Mouse (Mus musculus) limb, embryonic 14.5 days (tissue): Measurements from ENCODE around the gene Olig3. TPM values are rescaled to one million over a fixed set of nuclear protein-coding genes. Genes with fewer than 3 reads are reported as not detected.
"Not testable (repeated sequence)": the region's sequence is repeated elsewhere in the genome, so short reads cannot be mapped to it uniquely, and the experiment has no call there.

Source experiments
- ATAC-seq: fragments of 200-750 bp; cut with Nextera tagmentation; 2 replicates; pipeline ENCODE4 v1.8.0; 2017; ENCODE audit warnings: low read depth, moderate number of reproducible peaks, moderate TSS enrichment; ENCODE audit not compliant: low FRiP score
- DNase-seq: peaks from one replicate; pipeline ENCODE4 v3.0.0-alpha.2; 2015; ENCODE audit warnings: low spot score
- H3K27ac ChIP-seq: fragments of 300-500 bp; sonication (generic); replicated peaks from 2 replicates; pipeline ENCODE4 v1.5.1; 2014; ENCODE audit warnings: low read depth, mild to moderate bottlenecking, low read length, moderate library complexity, mixed read lengths
- H3K27me3 ChIP-seq: fragments of 300-500 bp; sonication (generic); 2 replicates; pipeline ENCODE4 v1.6.1; 2014; ENCODE audit warnings: low read length, mixed read lengths; ENCODE audit not compliant: control insufficient read depth, insufficient read depth
- H3K36me3 ChIP-seq: fragments of 300-500 bp; sonication (generic); 2 replicates; pipeline ENCODE4 v1.6.1; 2014; ENCODE audit warnings: mild to moderate bottlenecking, low read length, moderate library complexity, mixed read lengths; ENCODE audit not compliant: control insufficient read depth, insufficient read depth
- H3K4me1 ChIP-seq: fragments of 300-500 bp; sonication (generic); 2 replicates; pipeline ENCODE4 v1.6.1; 2014; ENCODE audit warnings: antibody characterized with exemption, low read length, mixed read lengths; ENCODE audit not compliant: control insufficient read depth, insufficient read depth
- H3K4me2 ChIP-seq: fragments of 300-500 bp; sonication (generic); replicated peaks from 2 replicates; pipeline ENCODE4 v1.6.1; 2014; ENCODE audit warnings: low read depth, mild to moderate bottlenecking, low read length, moderate library complexity; ENCODE audit not compliant: severe bottlenecking
- H3K4me3 ChIP-seq: fragments of 300-500 bp; sonication (generic); replicated peaks from 2 replicates; pipeline ENCODE4 v1.5.1; 2014; ENCODE audit warnings: low read length
- H3K9ac ChIP-seq: fragments of 300-500 bp; sonication (generic); 2 replicates; pipeline ENCODE4 v1.6.1; 2014; ENCODE audit warnings: mild to moderate bottlenecking, low read depth, low read length, moderate library complexity; ENCODE audit not compliant: severe bottlenecking
- H3K9me3 ChIP-seq: fragments of 300-500 bp; sonication (generic); 2 replicates; pipeline ENCODE4 v1.6.1; 2016; ENCODE audit warnings: low read length; ENCODE audit not compliant: control insufficient read depth
- POLR2A ChIP-seq: fragments of 200-500 bp; IDR thresholded peaks from 2 replicates; pipeline ENCODE4 v1.8.0; 2012; ENCODE audit warnings: inconsistent platforms, mild to moderate bottlenecking, moderate library complexity, borderline replicate concordance; ENCODE audit not compliant: insufficient read depth, insufficient read length; ENCODE audit errors: extremely low read depth
- WGBS: fragments of 180-500 bp; shearing (Covaris S2); extraction: QIAGEN DNeasy Blood & Tissue Kit; methylation state at CpG from one replicate; pipeline ENCODE4 v1.1.7; 2014; 5-methylcytosine and 5-hydroxymethylcytosine counted together
- polyA plus RNA-seq, 2 experiments: library from polyadenylated mRNA; depleted of rRNA in 1 of 2; stranded (reverse) in 1 of 2; unstranded in 1 of 2; fragments of >200 nt; fragmentation: Nextera tagmentation in 1 of 2; extraction: Ambion mirVana in 1 of 2; gene quantifications; 2 replicates each; pipeline versions ENCODE4 v1.2.1 to v1.2.3; 2012 to 2014

Gene Olig3
- polyA plus RNA-seq, 2 experiments, result not detected

GRCm38 (mm10) chr10:19373797-19374196 is 17.5 kb downstream of the Olig3 start:
- no peak for TF ChIP-seq POLR2A
- no peaks in the 10 kb centered on the region for H3K36me3 ChIP-seq
- H3K9ac ChIP-seq, result no peak overlapping the region
- ATAC-seq (no peak), DNase-seq (no peak)
- WGBS, result 51% methylated on average over 7 of the region's 7 CpGs
- H3K4me2 ChIP-seq, result no peak overlapping the region
- no peaks in the 10 kb centered on the region for H3K4me1 ChIP-seq
- H3K4me3 ChIP-seq, result no peak overlapping the region
- H3K27ac ChIP-seq, result no peak overlapping the region
- no peaks in the 10 kb centered on the region for H3K27me3 ChIP-seq
- H3K9me3 ChIP-seq, result 0 out of 2 replicates have a peak, but pooled peaks cover 1% of the 10 kb centered on the region

DNA sequence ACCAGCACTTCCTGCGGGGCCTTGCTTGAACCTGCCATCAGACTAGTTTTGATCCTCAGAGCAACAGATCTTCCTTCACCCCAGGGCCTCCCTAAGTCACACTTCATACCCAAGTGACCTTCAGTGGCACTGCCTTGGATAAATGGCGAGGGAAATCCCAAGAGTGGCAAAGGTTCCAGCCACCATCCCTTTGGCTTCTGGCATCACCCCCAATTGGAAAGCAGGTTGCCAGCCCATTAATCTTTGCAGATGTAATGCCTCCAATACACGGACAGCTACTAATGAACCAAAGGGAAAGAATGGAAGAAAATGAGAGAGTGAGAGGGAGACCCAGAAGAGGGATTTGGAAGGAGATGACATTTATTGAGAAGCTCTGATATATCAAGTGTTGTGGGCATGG is 18.0 kb downstream of the Olig3 start:
- DNase-seq (no peak), ATAC-seq (no peak)
- Histone ChIP-seq H3K4me1 (no peaks in the 10 kb centered on the region), H3K27me3 (no peaks in the 10 kb centered on the region), H3K27ac (no peak overlapping the region), H3K36me3 (no peaks in the 10 kb centered on the region), H3K9ac (no peak overlapping the region), H3K4me3 (no peak overlapping the region), H3K4me2 (no peak overlapping the region), H3K9me3 (0 out of 2 replicates have a peak, but pooled peaks cover 6% of the 10 kb centered on the region)
- WGBS, result 69% methylated on average over 3 of the region's 3 CpGs
- TF ChIP-seq POLR2A, result no peak

- no peak overlapping the region for H3K27ac ChIP-seq
- DNase-seq, result no peak
- H3K4me1 ChIP-seq, result no peaks in the 10 kb centered on the region
- 80% methylated on average over 2 of the region's 2 CpGs for WGBS
- 0 out of 2 replicates have a peak, but pooled peaks cover 9% of the 10 kb centered on the region for H3K9me3 ChIP-seq
- no peak overlapping the region for H3K9ac ChIP-seq
- no peak overlapping the region for H3K4me3 ChIP-seq
- no peaks in the 10 kb centered on the region for H3K27me3 ChIP-seq
- H3K36me3 ChIP-seq, result no peaks in the 10 kb centered on the region
- no peak for ATAC-seq
- no peak overlapping the region for H3K4me2 ChIP-seq
- TF ChIP-seq POLR2A, result no peak
Measured at GRCm38 (mm10) chr10:19375838-19376237, 19.5 kb downstream of the Olig3 start.

DNA sequence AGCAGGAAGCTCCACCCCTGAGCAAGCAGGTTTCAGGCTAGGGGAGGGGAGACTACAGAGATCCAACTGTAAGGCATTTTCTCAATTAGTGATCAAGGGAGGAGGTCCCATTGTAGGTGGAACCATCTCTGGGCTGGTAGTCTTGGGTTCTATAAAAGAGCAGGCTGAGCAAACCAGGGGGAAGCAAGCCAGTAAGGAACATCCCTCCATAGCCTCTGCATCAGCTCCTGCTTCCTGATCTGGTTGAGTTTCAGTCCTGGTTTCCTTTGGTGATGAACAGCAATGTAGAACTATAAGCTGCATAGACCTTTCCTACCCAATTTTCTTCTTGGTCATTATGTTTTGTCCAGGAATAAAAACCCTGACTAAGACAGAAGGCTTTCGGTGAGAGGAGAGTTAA is 24.6 kb downstream of the Olig3 start:
- ATAC-seq, H3K27ac ChIP-seq, H3K36me3 ChIP-seq, H3K9me3 ChIP-seq, H3K27me3 ChIP-seq, H3K4me1 ChIP-seq, DNase-seq, H3K4me2 ChIP-seq, H3K4me3 ChIP-seq, H3K9ac ChIP-seq: not testable (repeated sequence)
- 96% methylated on average over 1 of the region's 1 CpGs for WGBS

- no peak for DNase-seq
Measured at GRCm38 (mm10) chr10:19384176-19384575, 27.8 kb downstream of the Olig3 start.

DNA sequence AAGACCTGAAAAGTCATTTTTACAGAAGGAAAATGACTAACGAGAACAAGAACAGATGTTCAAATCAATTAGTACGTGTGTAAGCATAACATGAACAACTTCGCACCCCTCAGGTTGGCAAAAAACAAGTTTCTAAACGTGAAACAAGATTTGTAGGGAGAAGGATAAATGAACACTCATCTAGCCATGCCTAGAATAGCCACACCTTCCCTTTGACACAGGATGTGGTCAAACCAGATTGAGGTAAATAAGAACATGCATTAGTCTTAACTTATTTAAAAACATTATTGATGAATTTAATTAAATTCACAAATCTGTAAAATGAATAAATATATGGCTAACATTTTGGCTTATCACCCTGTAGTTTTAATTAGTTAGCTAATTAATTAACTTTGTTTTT is 35.5 kb downstream of the Olig3 start:
- ATAC-seq, result no peak
- Histone ChIP-seq H3K9me3 (no peaks in the 10 kb centered on the region), H3K4me3 (no peak overlapping the region), H3K4me2 (no peak overlapping the region), H3K36me3 (no peaks in the 10 kb centered on the region), H3K9ac (no peak overlapping the region), H3K27me3 (no peaks in the 10 kb centered on the region), H3K4me1 (no peaks in the 10 kb centered on the region), H3K27ac (no peak overlapping the region)
- TF ChIP-seq POLR2A, result no peak
- WGBS, result 70% methylated on average over 4 of the region's 4 CpGs
- DNase-seq, result no peak

More at GRCm38 (mm10) chr10:19384176-19384575, 27.8 kb downstream of the Olig3 start:
- WGBS, result 81% methylated on average over 3 of the region's 3 CpGs
- no peaks in the 10 kb centered on the region for H3K36me3 ChIP-seq
- no peak overlapping the region for H3K9ac ChIP-seq
- H3K4me3 ChIP-seq, result no peak overlapping the region
- H3K27me3 ChIP-seq, result no peaks in the 10 kb centered on the region
- H3K4me1 ChIP-seq, result no peaks in the 10 kb centered on the region
- H3K4me2 ChIP-seq, result no peak overlapping the region
- no peak for TF ChIP-seq POLR2A
- no peak overlapping the region for H3K27ac ChIP-seq
- H3K9me3 ChIP-seq, result 0 out of 2 replicates have a peak, but pooled peaks cover 4% of the 10 kb centered on the region
- ATAC-seq, result no peak
